Mouse (Mus musculus) liver, postnatal 0 days (tissue): ENCODE data around the gene Trim58.

Experiments used
- CTCF ChIP-seq: sonication (generic); IDR thresholded peaks from 2 replicates; pipeline ENCODE4 v1.5.1; 2016; ENCODE audit warnings: antibody characterized with exemption, low read depth
- EP300 ChIP-seq: IDR thresholded peaks from 2 replicates; pipeline ENCODE4 v1.6.1; 2016; ENCODE audit warnings: antibody characterized with exemption, low read depth, mild to moderate bottlenecking

DNA sequence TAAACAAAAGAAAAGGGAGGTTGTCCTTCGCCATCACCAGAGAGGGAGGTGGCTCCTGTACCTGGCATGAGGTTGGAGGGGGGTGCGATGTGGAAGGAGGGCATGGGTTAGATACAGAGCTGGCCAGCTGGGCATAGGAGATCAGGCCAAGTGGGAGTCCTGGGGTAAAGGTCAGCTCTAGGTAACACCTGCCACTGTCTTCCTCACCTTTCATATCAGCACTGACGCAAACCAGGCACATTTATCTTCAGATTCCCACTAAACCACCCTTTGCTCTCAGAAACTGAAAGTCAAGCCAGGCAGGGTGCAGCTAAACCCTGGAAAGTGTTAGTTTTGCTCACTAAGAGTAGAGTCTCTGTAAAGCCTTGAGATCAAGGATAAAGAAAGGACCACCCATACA is 21.9 kb upstream of the Trim58 start:
- TF ChIP-seq CTCF (no peak), EP300 (no peak)
